Mouse (Mus musculus) heart, embryonic 10.5 days (tissue): ENCODE results near the gene Gm13420. TPM values are rescaled to one million over a fixed set of nuclear protein-coding genes. Genes with fewer than 3 reads are reported as not detected.

ENCODE experiments used
- DNase-seq: peaks from one replicate; pipeline ENCODE4 v3.0.0-alpha.2; 2017; ENCODE audit warnings: low spot score
- H3K27ac ChIP-seq: fragments of 300-500 bp; sonication (generic); 2 replicates; pipeline ENCODE4 v1.5.1; 2016; ENCODE audit warnings: mild to moderate bottlenecking
- H3K27me3 ChIP-seq: fragments of 300-500 bp; sonication (generic); 2 replicates; pipeline ENCODE4 v1.6.1; 2016; ENCODE audit warnings: mild to moderate bottlenecking; ENCODE audit not compliant: poor library complexity, insufficient read depth, severe bottlenecking
- H3K36me3 ChIP-seq: fragments of 300-500 bp; sonication (generic); 2 replicates; pipeline ENCODE4 v1.6.1; 2016; ENCODE audit warnings: mild to moderate bottlenecking, moderate library complexity
- H3K4me1 ChIP-seq: fragments of 300-500 bp; sonication (generic); 2 replicates; pipeline ENCODE4 v1.6.1; 2016; ENCODE audit warnings: mild to moderate bottlenecking
- H3K4me3 ChIP-seq: fragments of 300-500 bp; sonication (generic); 2 replicates; pipeline ENCODE4 v1.5.1; 2016; ENCODE audit warnings: mild to moderate bottlenecking, moderate library complexity
- H3K9me3 ChIP-seq: fragments of 300-500 bp; sonication (generic); 2 replicates; pipeline ENCODE4 v1.6.1; 2016; ENCODE audit warnings: mild to moderate bottlenecking, moderate library complexity
- WGBS: fragments of 180-500 bp; shearing (Covaris S2); methylation state at CpG from one replicate; pipeline ENCODE4 v1.1.7; 2016; 5-methylcytosine and 5-hydroxymethylcytosine counted together
- polyA plus RNA-seq: library from polyadenylated mRNA; unstranded; fragments of >200 nt; fragmentation: Nextera tagmentation; extraction: Ambion mirVana; gene quantifications from 2 replicates; pipeline ENCODE4 v1.2.1, GENCODE M21; 2016

The Gm13420 gene
- polyA plus RNA-seq, 1 experiment from 2014 or later, result 0.28 TPM

DNA sequence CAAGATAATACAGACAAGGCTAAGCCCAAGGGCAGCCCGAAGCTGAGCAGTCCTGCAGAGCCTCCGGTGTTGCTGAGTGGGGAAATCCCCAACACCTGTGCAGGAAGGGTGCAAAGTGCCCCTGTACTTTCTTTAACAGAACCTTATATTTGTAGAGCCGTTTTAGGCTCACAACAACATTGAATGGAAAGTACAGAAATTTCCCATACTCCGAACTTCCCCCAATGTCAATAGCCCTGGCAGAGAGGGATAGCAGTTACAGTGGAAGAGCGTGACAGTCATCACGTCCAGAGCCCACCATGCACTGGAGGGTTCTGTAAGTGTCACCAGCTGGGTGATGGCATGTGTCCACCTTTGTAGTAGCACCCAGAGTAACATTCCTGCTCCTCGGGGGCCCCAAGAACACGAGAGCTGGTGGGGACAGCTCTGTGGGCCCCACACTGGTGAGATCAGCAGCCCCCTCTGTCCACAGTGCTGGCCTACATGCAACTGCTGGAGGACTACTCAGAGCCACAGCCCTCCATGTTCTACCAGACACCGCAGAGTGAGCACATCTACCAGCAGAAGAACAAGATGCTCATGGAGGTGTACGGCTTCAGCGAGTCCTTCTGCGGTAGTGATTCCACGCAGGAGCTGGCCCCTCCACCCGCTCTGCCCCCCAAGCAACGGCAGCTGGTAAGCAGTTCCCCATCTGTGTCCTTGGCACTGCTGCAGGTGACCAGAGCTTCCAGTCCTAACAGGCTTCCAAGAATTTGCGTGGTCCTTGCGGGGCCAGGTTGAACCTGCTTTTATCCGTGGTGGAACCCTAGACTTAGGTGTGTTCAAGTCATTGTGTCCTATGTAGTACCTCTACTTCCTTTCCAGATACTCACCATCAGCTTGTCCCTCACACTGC, 44.5 kb downstream of the Gm13420 start:
- no peaks in the 10 kb centered on the region for H3K27me3 ChIP-seq
- H3K9me3 ChIP-seq, result no peaks in the 10 kb centered on the region
- no peak for DNase-seq
- H3K4me1 ChIP-seq, result peaks cover 7% of the 10 kb centered on the region
- H3K27ac ChIP-seq, result no peak overlapping the region
- no peak overlapping the region for H3K4me3 ChIP-seq
- H3K36me3 ChIP-seq, result peaks cover 86% of the 10 kb centered on the region
- WGBS, result 91% methylated on average over 18 of the region's 18 CpGs

DNA sequence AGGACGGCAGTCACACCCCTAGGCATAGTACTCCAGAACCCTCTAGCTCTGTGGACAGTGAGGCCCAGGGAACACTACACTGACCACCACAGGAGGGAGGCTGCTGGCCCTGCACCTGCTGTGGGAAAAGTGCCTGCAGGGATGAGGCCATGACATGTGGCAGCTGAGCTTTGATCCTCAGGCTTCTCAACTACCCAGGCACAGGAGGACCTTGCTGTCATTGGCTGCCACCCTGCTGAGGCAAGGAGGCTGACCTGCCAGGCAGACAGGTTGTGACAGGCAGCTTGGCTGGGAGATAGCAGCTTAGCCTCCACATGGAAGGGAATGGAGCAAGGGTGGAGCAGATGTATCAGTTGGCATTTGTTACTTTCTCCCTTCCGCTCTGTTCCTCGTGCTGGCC, 46.0 kb downstream of the Gm13420 start:
- no peaks in the 10 kb centered on the region for H3K9me3 ChIP-seq
- no peak overlapping the region for H3K4me3 ChIP-seq
- no peak for DNase-seq
- no peak overlapping the region for H3K27ac ChIP-seq
- 78% methylated on average over 3 of the region's 3 CpGs for WGBS
- peaks cover 90% of the 10 kb centered on the region for H3K36me3 ChIP-seq
- H3K4me1 ChIP-seq, result no peaks in the 10 kb centered on the region
- no peaks in the 10 kb centered on the region for H3K27me3 ChIP-seq

DNA sequence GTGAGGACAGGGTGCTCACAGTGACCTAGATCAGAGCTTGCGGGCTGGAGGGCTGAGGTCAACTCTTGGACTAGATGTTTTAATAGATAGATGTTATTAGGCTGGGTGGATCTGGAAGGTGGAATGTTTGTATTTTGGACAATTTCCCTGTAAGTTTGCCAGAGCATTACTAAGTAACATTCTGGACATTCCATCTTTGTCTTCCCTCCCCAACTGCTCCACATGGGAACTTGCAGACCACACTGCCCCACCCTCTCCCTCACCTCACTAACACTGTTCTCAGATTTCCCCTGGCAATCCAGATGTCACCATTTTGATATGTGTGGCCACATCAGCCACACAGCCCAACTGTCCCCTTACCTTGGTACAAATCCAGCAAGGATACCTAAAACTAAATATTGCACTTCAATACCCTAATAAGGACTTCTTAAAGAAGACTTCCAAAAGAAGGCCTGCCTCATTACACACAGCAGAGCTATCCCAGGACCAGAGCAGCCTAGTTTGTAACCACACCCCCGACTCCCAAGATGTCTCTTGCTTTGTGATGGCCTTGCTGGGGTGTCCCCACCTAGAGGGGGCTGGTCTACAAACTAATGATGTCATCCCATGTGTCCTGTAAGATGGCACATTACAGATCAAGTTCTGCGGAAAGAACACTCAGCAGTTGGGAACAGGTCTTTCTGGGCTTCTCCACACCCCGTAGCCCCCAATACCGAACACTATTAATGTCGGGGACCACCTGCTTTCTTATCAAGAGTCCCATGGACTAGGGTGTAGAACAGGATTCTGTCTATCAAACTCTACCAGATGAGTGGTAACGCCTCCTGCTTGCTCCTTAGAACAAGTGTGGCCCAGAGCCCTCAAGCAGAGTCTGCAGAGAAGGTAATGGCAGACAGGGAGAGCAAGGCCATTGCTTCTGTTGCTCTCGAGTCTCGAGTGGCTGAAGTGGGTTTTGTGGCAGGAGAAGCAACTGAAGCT, 48.1 kb downstream of the Gm13420 start:
- DNase-seq, result no peak
- H3K36me3 ChIP-seq, result peaks cover 96% of the 10 kb centered on the region
- no peaks in the 10 kb centered on the region for H3K9me3 ChIP-seq
- no peaks in the 10 kb centered on the region for H3K27me3 ChIP-seq
- H3K27ac ChIP-seq, result no peak overlapping the region
- H3K4me1 ChIP-seq, result 0 out of 2 replicates have a peak, but pooled peaks cover 2% of the 10 kb centered on the region
- no peak overlapping the region for H3K4me3 ChIP-seq
- 87% methylated on average over 9 of the region's 9 CpGs for WGBS

DNA sequence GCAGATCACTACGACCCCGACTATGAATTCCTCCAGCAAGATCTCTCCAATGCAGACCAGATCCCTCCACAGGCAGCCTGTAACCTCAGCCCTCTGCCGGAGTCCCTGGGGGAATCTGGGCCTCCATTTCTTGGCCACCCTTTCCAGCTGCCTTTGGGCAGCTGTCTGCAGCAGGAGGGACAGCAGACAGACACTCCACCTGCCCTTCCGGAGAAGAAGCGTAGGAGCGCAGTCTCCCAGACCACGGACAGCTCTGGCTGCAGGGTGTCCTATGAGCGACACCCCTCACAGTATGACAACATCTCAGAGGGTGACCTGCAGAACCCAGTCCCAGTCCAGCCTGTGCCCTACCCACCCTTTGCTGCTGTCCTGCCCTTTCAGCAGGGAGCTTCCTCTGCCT, 49.3 kb downstream of the Gm13420 start:
- 95% methylated on average over 8 of the region's 8 CpGs for WGBS
- H3K27ac ChIP-seq, result no peak overlapping the region
- no peaks in the 10 kb centered on the region for H3K9me3 ChIP-seq
- 0 out of 2 replicates have a peak, but pooled peaks cover 2% of the 10 kb centered on the region for H3K4me1 ChIP-seq
- no peak for DNase-seq
- H3K36me3 ChIP-seq, result peaks cover 88% of the 10 kb centered on the region
- no peaks in the 10 kb centered on the region for H3K27me3 ChIP-seq
- H3K4me3 ChIP-seq, result no peak overlapping the region

DNA sequence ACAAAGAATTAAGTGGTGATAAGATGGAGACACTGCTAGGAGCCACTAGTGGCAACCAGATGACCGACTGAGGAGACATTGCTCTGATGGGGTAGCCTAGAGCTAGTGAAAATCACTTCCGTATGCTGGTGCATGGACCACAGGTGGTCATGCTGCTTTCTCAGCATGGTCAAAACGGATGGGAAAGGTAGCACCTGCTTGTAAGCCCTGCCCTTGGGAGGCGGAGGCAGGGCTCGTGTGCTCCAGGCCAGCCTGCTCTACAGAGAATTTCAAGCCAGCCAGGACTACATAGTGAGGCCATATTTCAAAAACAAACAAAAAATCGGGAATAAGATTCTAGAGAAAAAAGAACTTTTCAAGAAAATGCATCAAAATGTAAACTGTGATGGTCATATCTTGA, 50.1 kb downstream of the Gm13420 start:
- WGBS, result 79% methylated on average over 6 of the region's 6 CpGs
- DNase-seq, result no peak
- no peak overlapping the region for H3K4me3 ChIP-seq
- H3K27me3 ChIP-seq, result no peaks in the 10 kb centered on the region
- H3K9me3 ChIP-seq, result no peaks in the 10 kb centered on the region
- H3K27ac ChIP-seq, result no peak overlapping the region
- 0 out of 2 replicates have a peak, but pooled peaks cover 2% of the 10 kb centered on the region for H3K4me1 ChIP-seq
- H3K36me3 ChIP-seq, result peaks cover 82% of the 10 kb centered on the region

DNA sequence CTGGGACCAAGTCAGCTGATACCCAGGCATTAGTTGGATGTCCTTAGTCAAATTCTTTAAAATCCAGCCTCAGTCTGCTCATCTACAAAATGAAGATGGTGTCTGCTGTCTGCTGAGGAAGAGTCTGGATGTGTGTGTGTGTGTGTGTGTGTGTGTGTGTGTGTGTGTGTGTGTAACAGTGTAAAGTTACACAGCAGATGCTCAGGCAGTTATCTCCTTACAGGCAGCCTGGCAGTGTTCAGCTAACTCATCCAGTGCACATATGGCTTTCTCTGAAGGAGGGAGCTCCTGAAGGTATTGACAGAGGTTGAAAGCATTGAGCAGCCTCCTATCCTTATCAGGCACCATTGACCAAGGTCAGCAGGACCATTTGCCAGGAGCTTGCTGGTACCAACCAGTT, 50.6 kb downstream of the Gm13420 start:
- no peak for DNase-seq
- H3K27ac ChIP-seq, result no peak overlapping the region
- peaks cover 83% of the 10 kb centered on the region for H3K36me3 ChIP-seq
- H3K4me3 ChIP-seq, result no peak overlapping the region
- H3K9me3 ChIP-seq, result no peaks in the 10 kb centered on the region
- H3K4me1 ChIP-seq, result 0 out of 2 replicates have a peak, but pooled peaks cover 2% of the 10 kb centered on the region
- no peaks in the 10 kb centered on the region for H3K27me3 ChIP-seq

DNA sequence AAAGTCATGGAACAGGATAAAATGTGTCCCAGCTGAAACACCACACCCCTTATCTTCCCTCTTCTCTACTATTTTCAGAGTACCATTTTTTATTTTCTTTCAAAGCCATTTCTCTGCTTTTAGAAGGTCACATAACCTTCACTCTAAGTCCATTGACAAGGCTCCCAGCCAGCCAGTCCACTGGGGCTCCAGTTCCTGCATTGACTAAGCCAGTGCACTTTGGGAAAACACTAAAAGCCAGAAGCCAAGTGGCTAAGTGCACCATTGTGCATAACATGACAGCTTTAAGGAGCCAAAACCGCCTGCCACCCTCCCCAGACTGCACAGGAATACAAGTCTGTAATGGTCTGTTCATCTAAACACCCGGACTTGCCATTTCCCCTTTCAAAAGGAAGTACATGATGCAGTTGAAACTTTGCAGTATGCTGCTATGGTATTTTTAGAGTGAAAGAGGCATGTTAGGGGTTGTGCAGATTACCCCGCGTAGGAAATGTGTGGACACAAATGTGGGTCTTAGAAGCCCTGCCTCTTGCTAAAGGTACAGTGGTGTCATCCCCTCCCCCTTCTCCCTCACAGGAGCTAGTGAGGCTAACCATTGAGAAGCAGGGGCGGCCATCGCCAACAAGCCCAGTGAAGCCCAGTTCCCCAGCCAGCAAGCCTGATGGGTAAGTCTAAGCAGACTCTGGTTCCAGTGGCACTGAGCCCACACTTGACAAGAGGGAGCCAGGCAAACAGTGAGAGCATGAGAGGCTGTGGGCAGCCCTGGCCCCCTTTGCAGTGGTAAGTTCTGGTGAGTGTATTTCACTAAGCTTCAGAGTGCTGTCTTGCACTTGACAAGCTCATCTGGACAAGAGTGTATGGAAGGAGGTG, 52.8 kb downstream of the Gm13420 start:
- H3K36me3 ChIP-seq, result peaks cover 72% of the 10 kb centered on the region
- H3K9me3 ChIP-seq, result no peaks in the 10 kb centered on the region
- no peak for DNase-seq
- no peaks in the 10 kb centered on the region for H3K27me3 ChIP-seq
- H3K4me3 ChIP-seq, result no peak overlapping the region
- 0 out of 2 replicates have a peak, but pooled peaks cover 2% of the 10 kb centered on the region for H3K4me1 ChIP-seq
- WGBS, result 87% methylated on average over 6 of the region's 6 CpGs
- no peak overlapping the region for H3K27ac ChIP-seq

DNA sequence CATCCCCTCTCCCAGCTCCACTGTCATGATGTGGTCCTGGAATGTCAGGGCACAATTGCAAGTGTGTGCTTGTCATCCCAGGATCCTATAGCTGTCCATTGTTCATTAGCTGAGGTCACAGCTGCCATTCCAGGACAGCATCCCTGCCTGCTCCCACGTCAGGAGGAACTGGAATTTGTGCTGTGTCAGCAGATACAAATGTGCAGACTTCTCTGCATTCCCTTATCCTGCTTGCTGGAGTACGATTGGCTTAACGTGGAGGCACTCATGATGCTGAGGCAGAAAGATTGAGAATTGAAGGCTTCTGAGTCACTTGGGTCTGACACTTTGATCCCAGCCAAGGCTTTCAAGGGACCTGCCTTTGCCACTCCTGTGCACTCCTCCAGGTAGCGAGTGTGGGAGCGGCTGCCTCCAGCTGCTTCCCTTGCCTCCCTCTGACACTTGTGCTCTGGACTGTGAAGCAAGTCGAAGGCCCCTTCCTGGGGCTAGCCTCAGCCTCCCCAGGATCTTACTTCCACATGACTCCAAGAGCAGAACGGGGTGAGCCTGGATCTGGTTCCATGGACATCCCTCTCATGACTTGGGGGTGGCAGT, 55.2 kb downstream of the Gm13420 start:
- H3K36me3 ChIP-seq, result peaks cover 68% of the 10 kb centered on the region
- DNase-seq, result no peak
- no peak overlapping the region for H3K27ac ChIP-seq
- WGBS, result 88% methylated on average over 7 of the region's 7 CpGs
- no peak overlapping the region for H3K4me3 ChIP-seq
- no peaks in the 10 kb centered on the region for H3K27me3 ChIP-seq
- H3K9me3 ChIP-seq, result no peaks in the 10 kb centered on the region
- H3K4me1 ChIP-seq, result peaks cover 9% of the 10 kb centered on the region

Other genes starting within 250 kb of the Gm13420 start
- 11.2 and 13.4 TPM in 2 replicates for gene Rapgef1, start 132.0 kb downstream of the Gm13420 start, polyA plus RNA-seq
- gene Gm13547, start 7.6 kb upstream of the Gm13420 start, polyA plus RNA-seq, result not detected in 2 replicates
- 34.6 and 34.8 TPM in 2 replicates for gene Coq4, start 35.8 kb upstream of the Gm13420 start, polyA plus RNA-seq
- 33.5 and 43.1 TPM in 2 replicates for gene Trub2, start 36.8 kb upstream of the Gm13420 start, polyA plus RNA-seq
- gene Slc27a4, start 50.9 kb upstream of the Gm13420 start, polyA plus RNA-seq, result 8.4 and 9.5 TPM in 2 replicates
- gene Urm1, start 68.4 kb upstream of the Gm13420 start, polyA plus RNA-seq, result 18.4 and 19.1 TPM in 2 replicates
- gene Cercam, start 117.5 kb upstream of the Gm13420 start, polyA plus RNA-seq, result 22.8 and 26.7 TPM in 2 replicates
- gene Odf2, start 137.5 kb upstream of the Gm13420 start, polyA plus RNA-seq, result 77.8 and 82.6 TPM in 2 replicates
- gene Gle1, start 183.7 kb upstream of the Gm13420 start, polyA plus RNA-seq, result 50.0 and 61.3 TPM in 2 replicates
- 103 and 116 TPM in 2 replicates for gene Sptan1, start 213.9 kb upstream of the Gm13420 start, polyA plus RNA-seq